Mouse (Mus musculus) small intestine, adult 2 months (tissue): Measurements from ENCODE around the gene Slc25a33.

ENCODE experiments used
- CTCF ChIP-seq: fragments of 200-500 bp; IDR thresholded peaks from 2 replicates; pipeline ENCODE4 v1.5.1; 2012; ENCODE audit warnings: low read depth, mild to moderate bottlenecking, control low read depth, inconsistent platforms, low read length, moderate library complexity, mixed read lengths; ENCODE audit not compliant: insufficient replicate concordance, insufficient read length; ENCODE audit errors: extremely low read depth
- POLR2A ChIP-seq: fragments of 200-500 bp; IDR thresholded peaks from 2 replicates; pipeline ENCODE4 v1.6.1; 2012; ENCODE audit warnings: low read depth, mild to moderate bottlenecking, control low read depth, inconsistent platforms, low read length, moderate library complexity

DNA sequence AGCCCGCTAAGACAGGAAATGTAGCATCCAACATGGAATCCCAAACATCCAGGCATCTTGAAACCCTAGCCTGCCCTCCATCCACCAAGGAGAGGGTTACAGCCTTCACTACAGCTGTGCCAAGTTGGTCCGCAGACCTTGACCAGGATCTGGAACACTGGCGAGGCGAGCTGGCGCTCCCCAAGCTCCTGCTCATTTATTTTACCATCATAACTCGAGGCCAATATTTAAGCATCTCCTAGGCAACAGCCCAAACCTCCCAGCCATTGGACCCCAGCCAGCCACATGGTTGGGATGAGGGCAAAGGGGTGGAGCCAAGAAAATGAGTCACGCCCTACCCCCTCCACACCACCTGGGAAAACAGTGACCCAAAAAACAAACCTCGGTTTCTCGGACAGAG, 48.0 kb upstream of the Slc25a33 start:
- TF ChIP-seq POLR2A (no peak), CTCF (no peak)
